Mouse (Mus musculus) B cell, adult 62 days (primary cell): ENCODE results near the gene Yap1. TPM values are rescaled to one million over a fixed set of nuclear protein-coding genes. Genes with fewer than 3 reads are reported as not detected.

Source experiments
- total RNA-seq: library from RNA; stranded (reverse); gene quantifications from 4 replicates; pipeline ENCODE4 v1.2.4, GENCODE M21; 2023

Yap1 gene
- total RNA-seq = not detected in 4 replicates

GRCm38 (mm10) chr9:8004370-8004991, at the start of gene Yap1:
TSS of gene Yap1 (minus strand) at chr9:8004596.

GRCm38 (mm10) chr9:8042338-8043043, 38.1 kb upstream of the Yap1 start, which contains the start of gene Cfap300:
TSS of gene Cfap300 (minus strand) at chr9:8042823.

Other genes starting within 250 kb of the Yap1 start
- 230 to 242 TPM (median 236 TPM) in 4 replicates for gene Tmem123, start 240.6 kb downstream of the Yap1 start, total RNA-seq
- gene Birc2, start 167.5 kb downstream of the Yap1 start, total RNA-seq = 122 to 145 TPM (median 137 TPM) in 4 replicates
- 684 to 739 TPM (median 707 TPM) in 4 replicates for gene Birc3, start 131.4 kb downstream of the Yap1 start, total RNA-seq
- gene Cfap300, start 38.2 kb upstream of the Yap1 start, total RNA-seq = 1.3 TPM in 1 of 4 replicates, not detected in the others
- gene Cep126, start 129.7 kb upstream of the Yap1 start, total RNA-seq = not detected in 4 replicates